Mouse (Mus musculus): ENCODE measurements around the gene Fhit. TPM values are rescaled to one million over a fixed set of nuclear protein-coding genes. Genes with fewer than 3 reads are reported as not detected.

Gene Fhit
- polyA plus RNA-seq, 1 experiment from 2014 or later, result 7.1 TPM

DNA sequence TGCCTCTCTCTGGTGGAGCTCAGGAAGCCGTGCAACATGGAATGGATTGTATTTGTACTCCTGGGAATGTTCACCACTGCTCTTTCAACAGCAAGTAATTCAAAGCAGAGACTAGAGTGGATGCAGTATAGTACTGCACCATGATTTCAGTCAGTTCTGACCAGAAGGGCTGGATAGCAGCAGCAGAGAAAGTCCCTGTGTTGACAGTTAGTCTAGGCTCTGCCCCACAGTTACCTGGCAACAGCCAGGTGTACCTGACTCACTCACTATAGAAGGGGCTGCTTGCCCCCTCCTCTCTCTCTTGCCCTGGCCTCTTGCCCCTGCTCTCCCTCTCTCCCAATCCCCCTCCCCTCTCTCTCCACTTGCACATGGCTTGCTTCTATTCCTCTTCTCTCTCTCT is 1542.0 kb downstream of the Fhit start:
- ATAC-seq (ENCODE audit: insufficient read depth, low FRiP score), result no peak; the same call in 1 of the 2 replicates
- no peak overlapping the region for H3K27ac ChIP-seq (ENCODE audit: low read length)

DNA sequence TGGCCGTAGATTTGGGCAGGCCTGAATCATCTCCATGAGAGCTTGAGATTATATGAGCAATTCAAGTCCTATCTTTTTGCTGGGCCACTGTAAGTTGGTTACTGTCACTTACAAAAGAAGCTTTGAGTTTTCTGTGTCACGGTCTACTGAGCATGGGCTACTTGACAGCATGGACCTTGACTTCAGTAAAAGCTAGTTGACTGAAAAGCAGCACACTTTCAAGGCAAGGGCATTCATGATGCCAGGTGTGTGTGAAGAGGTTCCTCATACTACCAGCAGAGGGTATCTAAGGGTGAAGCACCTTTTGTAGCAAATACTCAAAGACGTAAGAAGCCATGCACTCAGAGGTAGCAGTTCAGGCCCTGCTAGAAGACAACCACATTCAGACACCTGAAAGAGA is 1548.7 kb downstream of the Fhit start:
- no peaks in the 10 kb centered on the region for H3K36me3 ChIP-seq (ENCODE audit: control insufficient read depth, insufficient read depth, low read length)
- H3K4me3 ChIP-seq (replicated peaks; ENCODE audit: low read length), result no peak overlapping the region
- ATAC-seq (ENCODE audit: insufficient read depth, low FRiP score), result no peak
- H3K4me1 ChIP-seq (ENCODE audit: control insufficient read depth, insufficient read depth, low read length), result no peaks in the 10 kb centered on the region
- H3K9ac ChIP-seq (ENCODE audit: low read length), result no peak overlapping the region
- WGBS, result 89% methylated on average over 3 of the region's 3 CpGs
- H3K27me3 ChIP-seq (ENCODE audit: control insufficient read depth, insufficient read depth, low read length), result no peaks in the 10 kb centered on the region
- no peak overlapping the region for H3K27ac ChIP-seq (ENCODE audit: low read length)
- no peaks in the 10 kb centered on the region for H3K9me3 ChIP-seq (replicated peaks; ENCODE audit: control insufficient read depth, low read length)
- no peak overlapping the region for H3K4me2 ChIP-seq (ENCODE audit: low read depth, low read length)

More for the DNA sequence above, 1542.0 kb downstream of the Fhit start:
- Histone ChIP-seq H3K4me2 (ENCODE audit: low read depth, low read length) (no peak overlapping the region), H3K4me3 (replicated peaks; ENCODE audit: low read length) (no peak overlapping the region), H3K27me3 (ENCODE audit: control insufficient read depth, insufficient read depth, low read length) (no peaks in the 10 kb centered on the region), H3K36me3 (ENCODE audit: control insufficient read depth, insufficient read depth, low read length) (no peaks in the 10 kb centered on the region), H3K4me1 (ENCODE audit: control insufficient read depth, insufficient read depth, low read length) (no peaks in the 10 kb centered on the region), H3K9ac (ENCODE audit: low read length) (no peak overlapping the region), H3K9me3 (replicated peaks; ENCODE audit: control insufficient read depth, low read length) (no peaks in the 10 kb centered on the region)
- 46% methylated on average over 1 of the region's 1 CpGs for WGBS

DNA sequence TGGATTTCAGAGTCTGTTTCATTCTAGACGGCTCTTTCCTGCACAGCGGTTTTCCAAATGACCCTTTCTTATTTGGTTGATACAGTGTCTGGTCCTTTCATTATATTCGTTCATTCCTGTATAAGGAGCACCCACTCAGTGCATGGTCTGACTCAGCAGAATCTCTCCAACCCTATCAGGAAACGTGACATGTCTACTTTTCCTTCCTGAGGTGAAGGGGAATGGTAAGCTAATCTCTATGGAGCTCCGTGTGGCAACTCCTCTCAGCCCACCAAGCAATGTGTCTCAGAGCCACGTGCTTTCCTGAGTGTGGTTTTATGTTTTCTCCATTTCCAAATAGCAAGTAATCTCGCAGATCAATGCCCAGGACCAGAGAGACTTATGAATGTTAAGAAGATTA is 1552.7 kb downstream of the Fhit start:
- Histone ChIP-seq H3K9me3 (replicated peaks; ENCODE audit: control insufficient read depth, low read length) (no peaks in the 10 kb centered on the region), H3K4me2 (ENCODE audit: low read depth, low read length) (no peak overlapping the region), H3K36me3 (ENCODE audit: control insufficient read depth, insufficient read depth, low read length) (no peaks in the 10 kb centered on the region), H3K27me3 (ENCODE audit: control insufficient read depth, insufficient read depth, low read length) (no peaks in the 10 kb centered on the region), H3K9ac (ENCODE audit: low read length) (no peak overlapping the region), H3K4me1 (ENCODE audit: control insufficient read depth, insufficient read depth, low read length) (no peaks in the 10 kb centered on the region), H3K27ac (ENCODE audit: low read length) (no peak overlapping the region), H3K4me3 (replicated peaks; ENCODE audit: low read length) (no peak overlapping the region)
- 71% methylated on average over 7 of the region's 7 CpGs for WGBS
- no peak for ATAC-seq (ENCODE audit: insufficient read depth, low FRiP score)

DNA sequence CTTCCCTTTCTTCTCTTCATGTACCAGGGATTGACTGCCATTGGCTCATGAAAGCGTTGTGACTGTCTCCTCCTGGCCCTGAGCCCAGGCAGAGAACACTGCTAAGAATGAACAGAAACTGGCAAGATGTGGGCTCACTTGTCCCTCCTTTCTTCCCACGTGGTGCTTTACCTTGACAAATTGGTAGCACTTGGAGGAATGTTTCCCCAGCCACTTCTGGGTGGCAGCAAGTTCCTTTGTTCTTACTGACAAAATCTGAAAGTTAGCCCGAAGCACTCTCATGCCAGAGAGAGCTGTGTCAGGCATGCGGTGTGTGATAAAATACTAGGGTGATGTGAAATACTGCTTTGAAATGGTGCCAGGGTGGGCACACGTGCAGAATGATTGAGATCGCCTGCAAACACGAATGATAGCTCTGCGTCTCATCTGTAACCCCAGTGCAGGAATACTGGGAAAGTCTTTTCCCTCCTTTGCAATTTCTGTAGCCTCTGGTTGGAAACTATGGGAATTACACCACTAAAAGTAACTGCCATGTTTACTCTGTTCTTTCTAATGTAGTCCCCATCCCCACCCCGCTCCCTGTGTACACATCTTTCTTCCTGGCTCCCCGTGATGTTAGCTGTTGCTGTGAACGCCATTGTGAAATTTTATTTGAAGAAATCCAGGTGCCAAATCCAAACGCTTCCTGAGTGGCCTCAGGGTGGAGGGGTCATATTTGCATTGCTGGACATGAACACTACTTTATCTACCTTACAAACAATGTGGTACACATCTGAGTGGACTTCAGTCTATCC is 1555.1 kb downstream of the Fhit start:
- H3K27me3 ChIP-seq (ENCODE audit: control insufficient read depth, insufficient read depth, low read length), result no peaks in the 10 kb centered on the region

DNA sequence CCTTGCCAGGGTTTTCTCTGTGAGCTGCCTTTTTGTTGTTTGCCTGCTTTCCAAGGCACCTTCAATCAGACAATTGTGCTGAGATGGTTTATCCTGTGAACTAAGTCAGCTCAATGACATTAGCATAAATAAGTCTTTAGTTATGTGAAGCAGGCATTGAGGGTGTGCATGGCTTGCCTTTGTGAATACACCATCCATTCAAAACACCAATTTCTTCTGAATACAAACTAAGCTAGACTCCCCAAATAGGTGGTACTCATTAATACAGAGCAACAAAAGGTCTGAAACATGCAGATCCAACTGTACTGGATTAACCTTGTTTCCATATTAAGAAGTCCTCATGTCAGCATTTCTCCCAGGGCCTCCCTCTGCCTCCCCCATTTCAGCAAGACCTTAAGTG is 1561.6 kb downstream of the Fhit start:
- no peaks in the 10 kb centered on the region for H3K4me1 ChIP-seq (ENCODE audit: control insufficient read depth, insufficient read depth, low read length)
- no peak overlapping the region for H3K4me3 ChIP-seq (replicated peaks; ENCODE audit: low read length)
- no peak overlapping the region for H3K4me2 ChIP-seq (ENCODE audit: low read depth, low read length)
- ATAC-seq (ENCODE audit: insufficient read depth, low FRiP score), result no peak
- no peak overlapping the region for H3K9ac ChIP-seq (ENCODE audit: low read length)
- H3K36me3 ChIP-seq (ENCODE audit: control insufficient read depth, insufficient read depth, low read length), result no peaks in the 10 kb centered on the region
- no peaks in the 10 kb centered on the region for H3K9me3 ChIP-seq (replicated peaks; ENCODE audit: control insufficient read depth, low read length)
- no peak overlapping the region for H3K27ac ChIP-seq (ENCODE audit: low read length)
- no peaks in the 10 kb centered on the region for H3K27me3 ChIP-seq (ENCODE audit: control insufficient read depth, insufficient read depth, low read length)

More for the DNA sequence above, 1555.1 kb downstream of the Fhit start:
- Histone ChIP-seq H3K9ac (ENCODE audit: low read length) (no peak overlapping the region), H3K9me3 (replicated peaks; ENCODE audit: control insufficient read depth, low read length) (no peaks in the 10 kb centered on the region), H3K27ac (ENCODE audit: low read length) (no peak overlapping the region), H3K4me1 (ENCODE audit: control insufficient read depth, insufficient read depth, low read length) (no peaks in the 10 kb centered on the region), H3K4me3 (replicated peaks; ENCODE audit: low read length) (no peak overlapping the region), H3K4me2 (ENCODE audit: low read depth, low read length) (no peak overlapping the region), H3K36me3 (ENCODE audit: control insufficient read depth, insufficient read depth, low read length) (no peaks in the 10 kb centered on the region)
- WGBS, result 49% methylated on average over 12 of the region's 12 CpGs
- ATAC-seq (ENCODE audit: insufficient read depth, low FRiP score), result no peak

DNA sequence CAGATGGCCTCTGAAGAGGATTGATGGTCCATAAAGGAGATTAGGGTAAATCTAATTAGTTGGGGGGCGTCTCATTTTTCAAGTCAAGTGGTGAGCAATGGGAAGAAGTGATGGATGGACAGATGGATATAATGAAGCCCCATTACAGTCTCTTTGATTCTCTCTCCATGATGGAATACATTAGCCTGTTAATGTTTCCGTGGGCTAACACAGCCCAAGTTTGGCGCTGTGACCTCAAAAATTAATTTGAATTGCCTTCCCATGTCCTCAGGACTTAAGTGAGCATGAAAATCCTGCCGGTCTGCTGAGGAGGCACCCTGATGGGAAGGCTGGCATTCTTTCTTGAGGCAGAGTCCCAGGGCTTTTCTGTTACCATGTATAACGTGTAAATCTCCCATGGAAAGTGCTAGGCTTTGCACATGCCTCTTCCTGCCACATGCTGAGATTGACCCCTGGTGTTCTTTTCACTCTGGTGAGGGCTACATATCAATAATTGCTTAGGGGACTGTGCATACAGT is 1564.3 kb downstream of the Fhit start:
- no peaks in the 10 kb centered on the region for H3K36me3 ChIP-seq (ENCODE audit: control insufficient read depth, insufficient read depth, low read length)

DNA sequence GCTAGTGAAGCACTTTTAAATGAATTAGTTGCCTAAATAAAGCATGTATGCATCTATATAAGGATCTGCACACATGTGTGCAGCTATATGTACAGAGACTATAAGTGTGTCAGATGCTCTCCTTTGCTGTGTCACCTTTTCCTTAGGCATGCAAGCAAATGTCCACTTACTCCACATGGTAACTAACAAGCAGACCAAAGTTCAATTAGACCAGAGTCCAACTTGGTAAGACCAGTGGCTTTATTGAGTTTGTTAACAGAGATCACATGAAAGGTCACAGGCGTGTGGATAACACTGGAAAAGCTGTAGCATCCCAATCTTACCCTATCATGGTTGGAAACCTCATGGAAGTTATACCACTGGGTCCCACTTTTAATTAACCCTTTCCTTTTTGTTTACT is 1572.7 kb downstream of the Fhit start:
- Histone ChIP-seq H3K9me3 (replicated peaks; ENCODE audit: control insufficient read depth, low read length) (no peaks in the 10 kb centered on the region), H3K27ac (ENCODE audit: low read length) (no peak overlapping the region), H3K4me3 (replicated peaks; ENCODE audit: low read length) (no peak overlapping the region), H3K36me3 (ENCODE audit: control insufficient read depth, insufficient read depth, low read length) (no peaks in the 10 kb centered on the region), H3K9ac (ENCODE audit: low read length) (no peak overlapping the region), H3K27me3 (ENCODE audit: control insufficient read depth, insufficient read depth, low read length) (no peaks in the 10 kb centered on the region), H3K4me1 (ENCODE audit: control insufficient read depth, insufficient read depth, low read length) (no peaks in the 10 kb centered on the region), H3K4me2 (ENCODE audit: low read depth, low read length) (no peak overlapping the region)
- no peak for ATAC-seq (ENCODE audit: insufficient read depth, low FRiP score)
- 79% methylated on average over 1 of the region's 1 CpGs for WGBS

More for the DNA sequence above, 1564.3 kb downstream of the Fhit start:
- no peak overlapping the region for H3K9ac ChIP-seq (ENCODE audit: low read length)
- no peaks in the 10 kb centered on the region for H3K9me3 ChIP-seq (replicated peaks; ENCODE audit: control insufficient read depth, low read length)
- ATAC-seq (ENCODE audit: insufficient read depth, low FRiP score), result no peak
- H3K4me3 ChIP-seq (replicated peaks; ENCODE audit: low read length), result no peak overlapping the region
- H3K4me2 ChIP-seq (ENCODE audit: low read depth, low read length), result no peak overlapping the region
- no peaks in the 10 kb centered on the region for H3K4me1 ChIP-seq (ENCODE audit: control insufficient read depth, insufficient read depth, low read length)
- WGBS, result 54% methylated on average over 5 of the region's 5 CpGs
- H3K27ac ChIP-seq (ENCODE audit: low read length), result no peak overlapping the region
- no peaks in the 10 kb centered on the region for H3K27me3 ChIP-seq (ENCODE audit: control insufficient read depth, insufficient read depth, low read length)

DNA sequence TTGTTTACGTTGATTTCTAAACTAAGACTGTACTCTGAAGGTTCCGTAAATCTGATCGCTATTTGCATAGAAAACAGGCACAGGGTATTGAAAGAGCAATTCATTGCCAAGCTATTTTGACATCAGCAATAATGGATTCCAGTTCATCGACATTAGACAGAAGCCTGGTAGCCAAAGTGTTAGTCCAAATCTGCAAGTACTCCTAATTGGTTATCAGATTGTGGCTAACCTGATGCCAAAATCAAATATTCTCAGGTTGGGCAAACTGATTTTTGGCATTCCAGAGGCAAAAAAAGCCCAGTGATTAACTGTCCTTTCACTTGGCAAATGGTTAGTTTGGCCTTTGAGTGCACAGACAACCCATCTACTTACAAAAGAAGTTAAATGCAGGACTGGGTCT is 1573.9 kb downstream of the Fhit start:
- no peak for ATAC-seq (ENCODE audit: insufficient read depth, low FRiP score)
- 85% methylated on average over 4 of the region's 4 CpGs for WGBS
- no peak overlapping the region for H3K9ac ChIP-seq (ENCODE audit: low read length)

DNA sequence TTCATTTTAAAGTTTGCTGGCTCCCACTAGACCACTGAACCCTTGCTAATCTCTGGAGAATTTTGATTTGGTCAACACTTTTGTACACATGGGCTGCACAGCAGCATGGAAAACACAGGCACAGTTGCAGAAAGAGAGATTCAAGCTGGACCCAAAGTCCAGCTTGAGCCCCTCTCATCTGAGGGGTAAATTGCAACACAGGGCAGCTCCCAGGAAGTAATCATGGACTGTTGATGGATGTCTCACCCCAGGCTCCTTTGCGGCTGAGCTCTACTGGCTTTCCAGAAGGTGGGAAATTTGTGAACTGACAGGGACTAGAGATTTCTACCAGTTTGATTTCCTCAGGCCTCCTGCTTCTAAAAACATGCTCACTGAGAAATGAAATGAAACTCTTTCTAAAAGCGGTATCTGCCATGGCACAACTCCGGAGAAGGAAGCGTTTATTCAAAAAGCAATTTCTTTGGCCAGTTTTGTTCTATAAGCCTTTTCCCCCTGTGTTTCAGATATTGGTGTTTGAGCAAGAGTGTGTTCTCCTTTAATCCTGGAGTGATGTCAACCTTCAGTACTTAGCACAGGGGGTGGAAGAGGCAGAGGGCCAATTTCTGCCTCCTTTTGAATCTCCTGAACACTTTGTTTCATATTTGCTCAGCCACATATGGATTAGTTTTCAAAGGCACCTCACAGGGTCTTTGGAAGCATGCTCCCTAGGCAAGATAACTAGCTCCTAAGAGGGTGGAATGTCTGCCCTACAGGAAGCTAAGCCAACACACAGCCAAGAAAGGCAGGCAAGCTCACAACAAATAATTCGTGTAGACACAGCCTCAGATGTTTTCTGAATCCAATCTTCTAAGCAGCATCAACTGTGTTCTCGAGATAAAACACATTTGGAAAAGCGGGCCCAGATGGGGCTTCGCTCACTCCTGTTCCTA is 1578.3 kb downstream of the Fhit start:
- 65% methylated on average over 8 of the region's 8 CpGs for WGBS
- H3K27me3 ChIP-seq (ENCODE audit: control insufficient read depth, insufficient read depth, low read length), result no peaks in the 10 kb centered on the region

More for the DNA sequence above, 1573.9 kb downstream of the Fhit start:
- H3K36me3 ChIP-seq (ENCODE audit: control insufficient read depth, insufficient read depth, low read length), result no peaks in the 10 kb centered on the region
- H3K27me3 ChIP-seq (ENCODE audit: control insufficient read depth, insufficient read depth, low read length), result no peaks in the 10 kb centered on the region
- no peak overlapping the region for H3K4me2 ChIP-seq (ENCODE audit: low read depth, low read length)
- no peaks in the 10 kb centered on the region for H3K4me1 ChIP-seq (ENCODE audit: control insufficient read depth, insufficient read depth, low read length)
- H3K27ac ChIP-seq (ENCODE audit: low read length), result no peak overlapping the region
- no peak overlapping the region for H3K4me3 ChIP-seq (replicated peaks; ENCODE audit: low read length)
- H3K9me3 ChIP-seq (replicated peaks; ENCODE audit: control insufficient read depth, low read length), result no peaks in the 10 kb centered on the region

More for the DNA sequence above, 1578.3 kb downstream of the Fhit start:
- Histone ChIP-seq H3K9ac (ENCODE audit: low read length) (no peak overlapping the region), H3K4me1 (ENCODE audit: control insufficient read depth, insufficient read depth, low read length) (no peaks in the 10 kb centered on the region), H3K9me3 (replicated peaks; ENCODE audit: control insufficient read depth, low read length) (no peaks in the 10 kb centered on the region), H3K4me3 (replicated peaks; ENCODE audit: low read length) (no peak overlapping the region), H3K27ac (ENCODE audit: low read length) (no peak overlapping the region), H3K4me2 (ENCODE audit: low read depth, low read length) (no peak overlapping the region), H3K36me3 (ENCODE audit: control insufficient read depth, insufficient read depth, low read length) (no peaks in the 10 kb centered on the region)
- 0 out of 2 replicates have a peak, but pooled peaks have one; percentile 17 for ATAC-seq (ENCODE audit: insufficient read depth, low FRiP score)
